Mouse (Mus musculus) frontal cortex, postnatal 25 days (tissue): ENCODE measurements around the gene Rasgef1c.

ENCODE experiments used
- DNase-seq, 2 experiments: peaks; one replicate each; pipeline ENCODE4 v3.0.0; 2022; ENCODE audit warnings: low spot score in 2 of 2

Gene Rasgef1c

DNA sequence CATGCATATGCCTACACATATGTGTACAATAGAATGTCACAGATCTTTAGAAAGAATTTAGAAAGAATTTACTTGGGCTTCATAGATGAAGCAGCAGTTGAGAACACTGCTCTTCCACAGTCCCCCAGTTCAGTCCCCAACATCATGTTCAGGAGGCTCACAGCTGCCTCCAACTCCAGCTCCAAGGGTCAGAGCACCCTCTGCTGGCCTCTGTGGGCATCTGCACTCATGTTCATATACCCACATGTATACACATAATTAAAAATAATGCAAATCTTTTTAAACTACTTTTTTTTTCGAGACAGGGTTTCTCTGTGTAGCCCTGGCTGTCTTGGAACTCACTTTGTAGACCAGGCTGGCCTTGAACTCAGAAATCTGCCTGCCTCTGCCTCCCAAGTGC, 73.0 kb downstream of the Rasgef1c start:
- DNase-seq, result no peak

DNA sequence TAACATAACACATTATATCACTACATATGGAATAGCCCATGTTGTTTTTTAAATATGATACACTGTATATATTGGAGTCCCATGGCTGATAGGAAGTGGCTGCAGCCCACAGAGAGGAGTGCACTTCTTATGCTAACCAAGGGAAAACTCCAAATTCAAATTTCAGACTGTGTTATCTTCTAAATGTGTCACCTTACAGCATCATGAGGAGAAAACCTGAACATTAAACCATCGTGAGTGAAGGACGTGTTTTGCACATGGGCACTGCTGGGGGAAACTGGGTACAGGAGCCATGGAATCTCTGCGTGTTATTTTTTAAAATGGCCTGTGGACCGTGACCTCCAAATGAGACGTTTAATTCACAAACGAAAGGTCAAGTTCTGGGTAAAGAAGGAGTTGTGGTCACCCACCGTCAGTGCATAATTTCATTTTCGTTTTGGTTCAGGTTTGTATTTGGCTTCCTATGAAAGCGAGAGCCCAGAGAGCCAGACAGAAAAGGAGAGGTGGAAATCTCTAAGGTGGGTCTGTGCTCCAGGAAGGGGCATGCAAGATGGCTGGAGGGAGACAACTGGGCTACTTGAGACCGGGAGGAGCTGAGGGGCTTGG, 76.4 kb downstream of the Rasgef1c start:
- DNase-seq, result no peak

DNA sequence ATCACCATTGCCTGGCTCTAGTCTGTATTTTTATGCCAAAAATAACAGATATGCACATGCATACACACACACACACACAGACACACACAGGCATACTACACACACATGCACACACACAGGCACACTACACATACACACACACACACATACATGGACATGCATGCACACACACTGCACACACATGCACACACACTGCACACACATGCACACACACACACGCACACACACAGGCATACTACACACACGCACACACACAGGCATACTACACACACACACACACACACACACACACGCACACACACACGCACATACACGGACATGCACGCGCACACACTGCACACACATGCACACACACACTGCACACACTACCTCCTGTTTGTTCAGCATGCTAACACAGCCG, 77.3 kb downstream of the Rasgef1c start:
- no peak for DNase-seq

DNA sequence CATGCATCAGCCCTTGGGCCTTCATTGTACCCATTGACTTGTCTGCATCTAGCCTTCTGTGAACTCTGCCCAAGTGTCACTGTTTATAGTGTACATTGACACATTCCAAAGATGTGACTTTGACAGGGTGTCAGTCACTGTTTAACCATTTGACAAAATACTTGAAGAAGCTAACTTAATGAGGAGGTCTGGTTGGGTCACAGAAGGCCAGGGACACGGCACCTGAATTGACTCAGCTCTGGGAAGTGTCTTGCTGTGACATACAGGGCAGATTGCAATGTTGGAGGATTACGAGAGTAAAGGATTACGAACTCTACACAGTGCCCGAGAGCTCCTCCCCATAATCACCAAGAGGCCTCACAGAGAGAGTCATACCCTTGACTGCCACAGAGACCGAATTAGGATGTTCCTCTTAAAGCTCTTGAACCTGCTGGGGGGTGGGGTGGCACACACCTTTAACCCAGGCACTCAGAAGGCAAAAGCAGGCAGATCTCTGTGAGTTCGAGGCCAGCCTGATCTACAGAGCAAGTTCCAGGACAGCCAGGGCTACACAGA, 79.1 kb downstream of the Rasgef1c start:
- DNase-seq, result no peak

DNA sequence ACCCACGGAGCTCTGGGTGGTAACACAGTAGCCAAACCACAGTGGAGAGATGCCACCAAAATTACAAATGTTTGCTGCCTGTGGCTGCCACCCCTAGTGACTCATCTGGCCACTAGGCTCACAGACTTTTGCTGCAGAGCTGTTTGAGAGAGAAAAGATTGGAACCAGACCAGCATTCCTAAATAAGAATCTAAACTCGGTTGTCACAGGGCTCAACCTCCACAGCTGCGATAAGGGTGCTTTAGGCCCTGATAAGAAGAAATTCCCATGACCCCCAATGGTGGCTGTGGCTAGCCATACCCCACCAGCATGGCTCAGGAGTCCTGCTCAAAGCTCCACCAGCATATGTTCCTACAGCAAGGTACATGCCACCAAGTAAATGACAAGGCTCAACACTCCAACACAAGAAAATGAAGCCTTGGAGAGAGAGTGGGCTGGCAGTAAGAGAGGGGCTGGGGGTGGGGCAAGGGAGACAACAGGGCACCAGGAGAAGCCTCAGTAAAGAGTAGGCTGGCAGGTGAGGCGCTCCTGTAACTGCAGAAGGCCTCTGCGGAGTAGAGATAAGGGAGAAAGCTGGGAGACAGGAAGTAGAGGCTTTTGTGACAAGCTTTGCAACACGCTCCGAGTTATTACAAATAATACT, 79.8 kb downstream of the Rasgef1c start:
- no peak for DNase-seq

DNA sequence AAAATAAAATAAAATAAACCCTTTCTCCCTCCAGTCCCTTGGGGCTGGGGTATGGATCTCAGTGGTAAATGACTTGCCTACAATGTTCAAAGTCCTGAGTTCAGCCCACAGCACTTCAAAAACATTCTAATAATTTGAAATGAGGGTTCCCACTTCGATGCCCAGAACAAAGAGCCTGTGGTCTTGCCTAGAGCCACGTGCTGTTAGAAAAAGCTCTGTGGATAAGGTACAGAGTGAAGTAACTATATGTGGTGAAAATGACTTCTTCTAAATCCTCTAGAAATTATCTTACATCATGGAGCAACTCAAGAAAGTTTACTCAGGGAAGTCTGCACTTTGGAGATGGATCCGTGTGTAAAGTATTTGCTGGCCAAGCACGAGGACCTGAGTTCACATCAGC, 80.5 kb downstream of the Rasgef1c start:
- no peak for DNase-seq

DNA sequence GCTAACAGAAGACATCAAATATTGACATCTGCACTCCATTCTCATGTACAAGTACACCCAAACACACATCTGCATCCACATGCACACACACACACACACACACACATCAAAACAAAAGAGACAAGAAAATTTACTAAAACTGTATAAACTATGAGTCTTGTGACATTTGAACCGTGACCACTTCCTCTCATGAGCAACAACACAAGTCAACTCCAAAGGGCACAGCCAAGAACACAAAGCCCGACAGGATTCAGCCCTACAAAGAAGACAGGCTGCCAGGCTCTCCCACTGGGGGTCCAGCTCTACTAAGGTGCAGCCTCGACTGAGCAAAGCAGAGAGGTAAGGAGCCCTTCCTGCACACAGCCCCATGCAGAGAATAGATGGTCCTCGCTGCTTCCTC, 81.2 kb downstream of the Rasgef1c start:
- DNase-seq, result no peak

DNA sequence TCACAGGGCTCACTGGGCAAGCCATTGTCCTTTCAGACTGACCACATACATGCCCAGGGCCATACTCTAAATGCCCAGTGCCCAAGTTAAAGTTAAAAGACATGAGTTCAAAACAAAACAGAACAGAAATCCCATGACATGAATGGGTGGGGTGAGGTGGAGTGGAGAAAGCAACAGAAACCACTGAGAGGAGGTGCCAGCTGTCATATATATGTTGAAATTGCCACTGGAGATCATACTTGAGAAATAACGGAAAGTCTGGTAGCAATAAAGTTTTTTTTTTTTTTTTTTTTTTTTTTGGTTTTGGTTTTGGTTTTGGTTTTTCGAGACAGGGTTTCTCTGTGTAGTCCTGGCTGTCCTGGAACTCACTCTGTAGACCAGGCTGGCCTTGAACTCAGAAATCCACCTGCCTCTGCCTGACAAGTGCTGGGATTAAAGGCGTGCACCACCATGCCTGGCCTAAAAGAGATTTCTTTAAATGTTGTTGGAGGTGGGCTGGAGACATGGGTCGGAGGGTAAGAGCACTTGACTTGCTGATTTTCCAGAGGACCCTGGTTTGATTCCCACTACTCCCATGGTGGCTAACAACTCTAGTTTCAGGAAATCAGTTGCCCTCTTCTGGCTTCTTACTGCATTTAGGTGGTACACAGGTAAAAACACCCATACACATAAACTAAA, 82.4 kb downstream of the Rasgef1c start:
- DNase-seq, result no peak

DNA sequence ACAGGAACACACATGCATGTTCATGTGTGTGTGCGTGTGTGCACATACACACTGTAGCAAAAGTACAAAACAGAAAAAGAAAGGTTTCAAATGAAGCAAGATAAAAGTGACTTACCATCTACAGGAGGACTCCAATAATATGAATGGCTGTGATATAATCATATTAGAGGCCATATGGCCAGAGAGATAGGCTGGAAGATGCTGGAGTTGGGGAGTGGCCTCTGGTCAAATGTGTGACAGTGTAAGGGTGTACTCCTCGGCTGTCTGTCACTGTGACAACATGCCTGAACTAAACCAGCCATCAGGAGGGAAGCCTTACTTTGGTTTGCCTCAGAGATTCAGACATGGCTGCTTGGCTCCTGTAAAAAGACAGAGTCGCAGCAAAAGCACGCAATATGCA, 83.4 kb downstream of the Rasgef1c start:
- DNase-seq, result no peak

DNA sequence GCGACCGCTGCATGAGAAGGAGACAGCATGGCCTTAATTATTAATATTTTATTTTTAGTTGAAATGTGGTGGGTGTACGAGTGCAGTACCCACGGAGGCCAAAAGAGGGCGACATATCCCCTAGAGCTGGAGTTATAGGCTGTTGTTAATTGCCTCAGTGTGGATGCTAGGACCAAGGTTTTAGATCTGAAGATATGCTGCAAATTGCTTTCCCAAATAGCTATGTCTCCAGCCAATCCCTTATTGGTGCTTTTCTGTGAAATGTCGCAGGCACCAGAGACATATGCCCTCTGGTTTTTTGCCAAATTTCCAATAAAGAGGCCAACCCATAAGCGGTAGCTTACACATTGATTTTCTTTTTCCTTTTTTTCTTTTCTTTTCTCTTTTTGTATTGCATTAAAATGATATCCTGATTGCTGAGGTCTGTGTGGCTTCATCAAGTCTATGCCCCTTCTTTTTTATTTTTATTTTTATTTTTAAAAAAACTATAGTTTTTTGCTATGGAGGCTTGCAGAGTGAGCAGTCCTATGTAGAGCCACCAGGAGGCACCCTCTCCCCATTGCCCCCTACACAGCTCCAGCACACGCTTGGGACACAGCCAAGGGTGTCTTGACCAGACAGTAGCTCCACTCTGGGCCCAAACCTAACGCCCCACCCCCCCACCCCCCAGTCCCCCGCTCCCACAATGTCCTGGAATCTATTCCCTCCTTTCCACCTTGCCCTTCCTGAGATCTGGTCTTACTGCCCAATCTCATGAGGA, 84.8 kb downstream of the Rasgef1c start:
- peak; percentile 25 to 59 for DNase-seq

DNA sequence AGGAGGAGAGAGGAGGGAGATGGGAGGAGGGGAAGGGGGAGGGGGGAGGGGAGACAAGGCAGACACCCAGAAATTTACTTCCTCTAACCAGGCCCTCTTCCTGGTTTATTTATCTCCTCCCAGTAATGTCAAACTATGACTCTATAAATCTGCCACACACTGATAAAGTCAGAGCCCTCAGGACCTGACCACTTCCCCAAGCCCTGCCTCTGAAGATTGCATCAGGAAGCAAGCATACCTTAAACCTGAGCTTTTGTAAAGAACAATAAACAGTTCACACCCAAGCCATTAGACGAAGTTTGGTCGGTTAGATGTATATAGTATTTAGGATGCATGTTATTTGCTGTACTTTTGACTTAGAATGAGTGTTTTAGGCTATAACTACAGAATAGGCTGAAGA, 92.9 kb downstream of the Rasgef1c start:
- DNase-seq, result no peak

DNA sequence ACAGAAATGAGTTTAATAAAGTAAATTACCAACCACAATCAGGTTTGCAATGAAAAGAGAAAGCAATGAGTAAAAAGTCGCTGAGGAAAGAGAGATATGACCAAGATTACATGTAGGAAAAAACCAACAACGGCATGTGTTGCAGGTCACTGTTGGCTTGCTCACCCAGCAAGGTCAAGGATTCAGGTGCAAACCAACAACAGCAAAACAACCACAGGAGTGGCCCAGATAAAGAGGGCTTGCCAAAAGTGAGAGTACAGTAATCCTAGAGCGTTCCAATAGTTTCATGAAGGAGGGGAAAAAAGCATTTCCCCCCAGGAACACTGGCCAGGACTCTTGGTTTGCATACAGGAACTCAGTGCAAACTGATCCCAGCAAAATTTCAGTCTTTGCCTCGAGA, 94.8 kb downstream of the Rasgef1c start:
- DNase-seq, result no peak

DNA sequence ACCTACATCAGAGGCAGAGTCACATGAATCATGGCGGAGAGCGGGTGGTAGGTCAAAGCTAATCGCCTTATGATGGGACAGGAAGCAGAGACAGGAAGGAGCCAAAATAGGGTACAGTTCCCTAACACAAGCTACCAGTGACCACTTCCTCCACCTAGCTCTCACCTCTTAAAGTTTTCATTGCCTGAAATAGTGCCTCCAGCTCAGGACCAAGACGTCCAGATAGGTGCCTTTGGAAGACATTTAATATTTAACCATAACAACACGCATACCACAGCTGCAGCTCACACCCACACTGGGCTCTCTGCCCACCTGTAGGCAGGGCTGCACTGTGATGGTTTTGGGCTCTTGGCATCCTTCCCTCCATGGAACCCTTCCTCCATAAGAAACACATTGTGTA, 95.7 kb downstream of the Rasgef1c start:
- no peak for DNase-seq

DNA sequence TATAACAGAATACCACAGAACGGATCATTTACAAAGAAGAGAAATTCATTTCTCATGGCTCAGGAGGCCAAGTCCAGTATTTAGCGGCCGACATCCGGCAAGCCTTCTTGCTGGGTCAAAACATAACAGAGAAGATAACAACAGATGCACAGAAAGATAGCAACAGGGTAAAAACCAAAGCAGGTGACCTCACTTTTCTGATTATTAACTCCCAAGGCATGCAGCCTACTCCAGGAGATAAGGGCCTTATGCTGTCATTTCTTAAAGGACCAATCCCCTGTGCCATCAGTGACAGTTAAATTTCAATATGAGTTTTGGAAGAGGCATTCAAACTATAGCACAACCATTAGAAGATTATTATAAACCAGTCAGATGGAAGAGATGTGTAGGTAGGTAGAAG, 101.2 kb downstream of the Rasgef1c start:
- DNase-seq, result no peak

DNA sequence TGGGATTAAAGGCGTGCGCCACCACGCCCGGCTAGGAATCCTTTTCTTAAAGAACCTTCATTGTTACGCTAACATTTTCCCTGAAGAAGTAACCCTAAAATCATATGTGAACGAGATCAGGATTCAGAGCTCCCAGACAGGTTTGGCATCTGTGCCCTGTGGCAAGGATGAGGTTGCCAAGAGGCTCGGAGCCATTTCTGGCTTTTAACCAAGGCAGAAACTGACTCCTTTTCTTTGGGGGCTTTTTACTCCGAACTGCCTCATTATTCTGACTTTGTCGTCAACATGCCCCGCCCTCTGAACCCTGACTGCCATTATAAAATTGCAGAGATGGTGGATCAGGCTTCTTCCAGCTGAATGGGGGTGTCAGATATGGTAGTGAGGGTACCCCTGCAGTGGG, 106.1 kb downstream of the Rasgef1c start:
- no peak for DNase-seq

DNA sequence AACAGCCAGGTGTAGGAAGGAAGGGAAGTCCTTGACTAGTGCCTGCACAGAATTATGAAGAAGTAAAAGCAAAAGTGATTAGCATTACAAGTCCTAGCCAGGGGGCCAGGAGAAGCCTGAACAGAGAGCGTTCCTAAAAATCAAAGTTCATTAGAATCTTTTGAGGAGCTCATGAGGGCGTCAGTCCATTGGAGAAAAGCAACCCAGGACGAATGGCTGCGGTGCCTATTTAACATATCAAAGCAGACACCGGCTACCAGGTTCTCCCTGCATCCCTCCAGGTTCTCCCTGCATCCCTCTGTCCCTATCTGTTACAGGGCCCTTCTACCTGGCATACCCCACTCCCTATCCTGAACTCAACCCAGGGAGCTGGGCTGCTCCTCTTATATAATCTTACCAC, 106.6 kb downstream of the Rasgef1c start:
- no peak for DNase-seq

DNA sequence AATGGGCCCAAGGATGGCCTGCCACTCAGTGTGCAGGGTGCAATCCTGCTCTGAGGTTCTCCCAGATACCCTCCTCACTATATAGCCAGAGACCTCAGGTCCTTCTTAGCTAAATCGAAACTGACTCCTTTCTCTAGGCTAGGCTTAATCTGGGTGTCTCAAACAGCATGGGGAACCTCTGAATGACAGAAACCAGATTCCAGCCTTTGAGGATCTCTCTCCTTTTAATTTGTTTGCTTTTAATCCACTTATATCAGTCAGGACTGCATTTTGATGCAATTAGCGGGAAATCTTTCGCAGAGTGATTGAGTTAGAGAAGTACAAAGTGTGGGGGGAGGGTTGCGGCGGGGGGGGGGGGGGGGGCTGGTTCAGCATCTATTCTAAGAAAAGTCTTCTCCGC, 111.4 kb downstream of the Rasgef1c start:
- no peak for DNase-seq

DNA sequence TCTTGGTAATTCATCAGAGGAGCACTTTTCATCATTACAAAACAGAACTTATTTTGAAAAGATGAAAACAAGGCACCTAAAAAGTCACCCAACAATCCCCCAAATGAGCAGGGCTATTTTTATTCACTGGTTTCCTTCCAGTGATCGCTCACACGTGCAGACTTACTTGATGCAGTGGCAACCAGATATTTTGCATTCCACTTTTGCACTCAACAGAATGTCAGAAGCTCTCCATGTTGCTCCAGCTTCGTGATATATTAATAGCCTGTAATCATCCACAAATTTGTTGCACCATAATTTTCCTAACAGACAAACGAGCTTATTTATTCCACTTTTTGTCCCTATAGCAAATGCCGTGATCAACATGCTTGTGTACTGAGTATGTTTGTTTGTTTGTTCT, 114.9 kb downstream of the Rasgef1c start:
- no peak for DNase-seq

DNA sequence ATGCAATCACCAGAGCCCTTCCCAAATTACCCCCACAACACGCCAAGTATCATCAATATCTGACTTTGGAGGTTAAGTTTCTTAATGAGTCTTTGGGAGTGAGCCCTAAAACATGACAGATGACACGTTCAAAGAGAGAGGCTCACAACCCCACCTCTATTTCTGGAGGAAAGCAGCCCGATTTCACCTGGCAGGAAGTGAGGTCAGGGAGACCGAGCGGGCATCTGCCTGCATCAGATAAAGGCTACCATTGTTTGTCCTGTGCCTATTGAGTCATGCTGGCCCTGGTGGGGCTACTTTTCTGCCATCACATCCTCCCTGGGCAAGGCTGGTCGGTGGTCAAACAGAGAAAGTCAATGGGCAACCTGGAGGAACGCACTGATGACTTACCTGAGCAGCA, 115.9 kb downstream of the Rasgef1c start:
- no peak for DNase-seq

DNA sequence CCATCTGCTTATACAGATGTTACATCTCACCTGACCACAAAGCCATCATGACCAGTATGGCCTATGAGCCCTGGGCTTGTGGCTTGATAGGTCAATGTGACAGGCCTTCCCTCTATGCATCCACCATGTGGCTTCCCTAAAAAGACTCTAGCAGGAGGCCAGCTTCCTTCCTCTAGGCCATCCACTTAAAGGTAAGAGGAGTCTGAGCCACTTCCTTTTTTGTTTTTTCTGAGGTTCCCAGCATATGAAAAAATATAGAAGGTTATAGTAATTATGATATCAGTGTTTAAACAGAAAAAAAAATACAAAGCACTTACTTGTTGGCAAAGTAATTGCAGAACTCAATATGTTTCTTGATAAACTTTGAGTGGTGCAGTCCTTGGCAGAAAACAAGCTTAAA, 117.2 kb downstream of the Rasgef1c start:
- no peak for DNase-seq

DNA sequence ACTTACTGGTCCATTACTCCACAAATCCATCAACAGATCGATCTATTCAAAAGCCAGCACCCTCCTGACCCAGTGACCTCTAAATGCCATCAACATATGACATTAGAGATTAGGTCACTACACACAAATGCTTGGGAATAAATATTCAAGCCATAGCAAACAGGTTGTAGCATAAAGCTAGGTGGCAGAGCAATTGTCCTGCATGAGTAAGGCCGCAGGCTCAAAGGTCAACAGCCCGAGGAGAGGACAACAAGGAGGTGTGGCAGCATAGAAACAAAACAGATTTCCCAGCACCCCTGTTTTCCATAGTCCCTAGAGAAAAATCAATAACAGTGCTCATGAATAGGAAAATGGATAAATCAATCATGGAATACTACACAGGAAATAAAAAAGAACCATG, 120.5 kb downstream of the Rasgef1c start:
- no peak for DNase-seq

DNA sequence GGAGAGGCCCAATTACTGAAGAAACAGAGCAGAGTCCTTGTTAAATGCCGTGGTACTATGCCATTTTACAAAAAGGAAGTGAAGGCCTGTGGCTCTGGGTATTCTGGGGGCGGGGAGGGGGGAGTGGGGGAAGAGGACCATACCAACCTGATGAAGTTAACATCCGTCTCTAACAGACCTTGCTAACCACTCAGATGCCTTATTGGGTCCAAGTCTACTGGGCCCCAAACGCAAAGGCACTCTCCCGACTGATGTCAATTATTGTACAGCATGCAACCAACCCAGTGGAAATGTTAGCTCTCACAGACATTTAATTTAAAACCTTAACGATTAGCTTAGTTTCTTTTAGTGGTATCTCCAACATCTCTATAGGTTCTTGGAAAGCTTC, 122.8 kb downstream of the Rasgef1c start:
- no peak for DNase-seq
